Mouse (Mus musculus): Measurements from ENCODE around the gene Poldip2. TPM values are rescaled to one million over a fixed set of nuclear protein-coding genes. Genes with fewer than 3 reads are reported as not detected.
"Not testable (repeated sequence)": the region's sequence is repeated elsewhere in the genome, so short reads cannot be mapped to it uniquely, and the experiment has no call there.

Poldip2 gene
- polyA plus RNA-seq, 1 experiment from 2014 or later, result 168 TPM

- not testable (repeated sequence) for H3K4me3 ChIP-seq (replicated peaks; ENCODE audit: low read length); H3K27ac ChIP-seq; DNase-seq (ENCODE audit: low spot score); ATAC-seq (ENCODE audit: low FRiP score); H3K4me2 ChIP-seq (replicated peaks); H3K9me3 ChIP-seq (ENCODE audit: control insufficient read depth, low read length); H3K9ac ChIP-seq; H3K27me3 ChIP-seq (ENCODE audit: control insufficient read depth, insufficient read depth, low read length)
- 98% methylated on average over 10 of the region's 10 CpGs for WGBS
- Histone ChIP-seq H3K4me1 (replicated peaks; ENCODE audit: control insufficient read depth, insufficient read depth, low read length) (peaks cover 13% of the 10 kb centered on the region), H3K36me3 (replicated peaks; ENCODE audit: control insufficient read depth, insufficient read depth) (peaks cover 39% of the 10 kb centered on the region)
These were observed 19.5 kb downstream of the Poldip2 start for GRCm38 (mm10) chr11:78531515-78531914.

DNA sequence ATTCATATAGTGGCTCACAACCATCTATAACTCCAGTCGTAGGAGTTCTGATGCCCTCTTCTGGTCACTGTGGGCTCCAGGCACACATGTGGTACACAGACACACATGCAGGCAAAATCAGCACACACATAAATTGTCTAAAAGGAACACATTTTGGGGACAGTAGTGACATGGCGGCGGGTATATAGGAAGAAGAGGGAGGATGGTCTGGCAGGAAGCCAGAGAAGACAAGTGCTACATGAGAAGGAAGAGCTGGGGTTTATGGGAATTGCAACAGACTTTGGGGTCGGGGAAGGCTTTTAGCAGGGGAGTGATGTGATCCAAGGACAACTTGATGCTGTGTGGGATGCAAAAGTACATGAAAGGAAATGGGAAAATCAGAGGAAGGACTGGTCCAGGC is 22.5 kb downstream of the Poldip2 start:
- Histone ChIP-seq H3K27ac (no peak overlapping the region), H3K36me3 (replicated peaks; ENCODE audit: control insufficient read depth, insufficient read depth) (peaks cover 19% of the 10 kb centered on the region), H3K27me3 (ENCODE audit: control insufficient read depth, insufficient read depth, low read length) (no peaks in the 10 kb centered on the region), H3K9me3 (ENCODE audit: control insufficient read depth, low read length) (no peaks in the 10 kb centered on the region), H3K4me1 (replicated peaks; ENCODE audit: control insufficient read depth, insufficient read depth, low read length) (peaks cover 26% of the 10 kb centered on the region), H3K4me3 (replicated peaks; ENCODE audit: low read length) (peak overlapping the region; percentile 75), H3K9ac (no peak overlapping the region), H3K4me2 (replicated peaks) (peak overlapping the region; percentile 86)
- DNase-seq (ENCODE audit: low spot score), result no peak
- ATAC-seq (ENCODE audit: low FRiP score), result no peak
- 95% methylated on average over 4 of the region's 4 CpGs for WGBS

DNA sequence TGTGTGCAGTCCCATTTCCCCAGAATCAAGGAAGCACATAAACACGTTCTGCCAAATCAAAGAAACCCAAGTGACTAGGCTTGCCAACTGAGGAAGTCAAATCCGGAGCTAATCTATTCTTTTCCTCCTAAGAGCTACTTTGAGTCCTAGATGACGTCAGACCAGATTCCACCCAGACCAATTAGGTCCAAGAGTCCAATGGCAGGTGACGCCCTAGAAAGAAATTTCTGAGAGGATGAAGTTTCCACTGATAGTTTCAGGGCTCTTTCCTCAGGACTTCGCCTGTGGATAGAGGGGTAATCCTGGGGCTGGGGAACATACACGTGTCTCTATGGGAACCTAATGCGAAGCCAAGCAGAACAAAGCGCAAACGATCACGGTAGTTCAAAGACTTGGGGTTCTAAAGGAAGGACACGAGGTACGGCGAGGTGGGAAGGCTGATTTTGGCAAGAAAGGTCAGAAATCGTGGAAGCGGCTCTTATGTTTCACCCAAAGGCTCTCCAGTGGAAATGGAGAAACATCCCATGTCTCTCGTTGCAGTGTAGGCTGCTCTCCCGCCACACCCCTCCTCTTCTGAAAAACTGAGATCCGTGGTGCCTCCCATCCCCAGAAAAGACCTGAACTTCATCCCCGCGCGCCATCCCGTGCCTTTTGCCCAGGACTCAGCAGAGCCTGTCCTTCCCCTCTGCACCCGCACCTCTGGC is 23.5 kb downstream of the Poldip2 start:
- H3K4me1 ChIP-seq (replicated peaks; ENCODE audit: control insufficient read depth, insufficient read depth, low read length), result peaks cover 26% of the 10 kb centered on the region
- no peaks in the 10 kb centered on the region for H3K9me3 ChIP-seq (ENCODE audit: control insufficient read depth, low read length)
- ATAC-seq (ENCODE audit: low FRiP score) (peak; percentile 5; the same call in 1 of the 2 replicates), DNase-seq (ENCODE audit: low spot score) (peak; percentile 65)
- H3K27me3 ChIP-seq (ENCODE audit: control insufficient read depth, insufficient read depth, low read length), result no peaks in the 10 kb centered on the region
- peak overlapping the region; percentile 77 for H3K27ac ChIP-seq
- WGBS, result 1% methylated on average over 23 of the region's 23 CpGs
- H3K4me2 ChIP-seq (replicated peaks), result peak overlapping the region; percentile 86
- peak overlapping the region; percentile 75 for H3K4me3 ChIP-seq (replicated peaks; ENCODE audit: low read length)
- peak overlapping the region; percentile 59 for H3K9ac ChIP-seq
- H3K36me3 ChIP-seq (replicated peaks; ENCODE audit: control insufficient read depth, insufficient read depth), result peaks cover 20% of the 10 kb centered on the region

GRCm38 (mm10) chr11:78536080-78536689 is 24.2 kb downstream of the Poldip2 start, which contains the start of the genes Tnfaip1 and Ift20:
Gene Tnfaip1 (minus strand): TSS chr11:78536332.
Gene Ift20 (plus strand): TSS chr11:78536361.
- no peaks in the 10 kb centered on the region for H3K27me3 ChIP-seq (ENCODE audit: control insufficient read depth, insufficient read depth, low read length)
- peaks cover 26% of the 10 kb centered on the region for H3K4me1 ChIP-seq (replicated peaks; ENCODE audit: control insufficient read depth, insufficient read depth, low read length)
- peak within 1 kb of the TSS; percentile 88 for H3K9ac ChIP-seq
- H3K4me3 ChIP-seq (replicated peaks; ENCODE audit: low read length), result peak within 1 kb of the TSS; percentile 75
- peak within 1 kb of the TSS; percentile 86 for H3K27ac ChIP-seq
- no peaks in the 10 kb centered on the region for H3K9me3 ChIP-seq (ENCODE audit: control insufficient read depth, low read length)
- H3K4me2 ChIP-seq (replicated peaks), result peak within 1 kb of the TSS; percentile 87
- WGBS, result under 1% methylated on average over 52 of the region's 52 CpGs
- DNase-seq (ENCODE audit: low spot score) (peak; percentile 98), ATAC-seq (ENCODE audit: low FRiP score) (peak; percentile 98)
- peaks cover 27% of the 10 kb centered on the region for H3K36me3 ChIP-seq (replicated peaks; ENCODE audit: control insufficient read depth, insufficient read depth)

- peak overlapping the region; percentile 75 for H3K4me3 ChIP-seq (replicated peaks; ENCODE audit: low read length)
- H3K27me3 ChIP-seq (ENCODE audit: control insufficient read depth, insufficient read depth, low read length), result no peaks in the 10 kb centered on the region
- peaks cover 31% of the 10 kb centered on the region for H3K36me3 ChIP-seq (replicated peaks; ENCODE audit: control insufficient read depth, insufficient read depth)
- ATAC-seq (ENCODE audit: low FRiP score) (0 out of 2 replicates have a peak, but pooled peaks have one; percentile 1), DNase-seq (ENCODE audit: low spot score) (no peak)
- H3K9ac ChIP-seq, result peak overlapping the region; percentile 88
- no peaks in the 10 kb centered on the region for H3K9me3 ChIP-seq (ENCODE audit: control insufficient read depth, low read length)
- H3K4me1 ChIP-seq (replicated peaks; ENCODE audit: control insufficient read depth, insufficient read depth, low read length), result peaks cover 26% of the 10 kb centered on the region
- H3K27ac ChIP-seq, result peak overlapping the region; percentile 86
- 3% methylated on average over 14 of the region's 14 CpGs for WGBS
- H3K4me2 ChIP-seq (replicated peaks), result peak overlapping the region; percentile 87
These were observed 24.7 kb downstream of the Poldip2 start for GRCm38 (mm10) chr11:78536690-78537084.

- Histone ChIP-seq H3K4me2 (replicated peaks) (no peak overlapping the region), H3K4me1 (replicated peaks; ENCODE audit: control insufficient read depth, insufficient read depth, low read length) (peaks cover 13% of the 10 kb centered on the region), H3K4me3 (replicated peaks; ENCODE audit: low read length) (no peak overlapping the region), H3K27me3 (ENCODE audit: control insufficient read depth, insufficient read depth, low read length) (no peaks in the 10 kb centered on the region), H3K36me3 (replicated peaks; ENCODE audit: control insufficient read depth, insufficient read depth) (peaks cover 55% of the 10 kb centered on the region), H3K9me3 (ENCODE audit: control insufficient read depth, low read length) (no peaks in the 10 kb centered on the region), H3K27ac (no peak overlapping the region), H3K9ac (no peak overlapping the region)
- ATAC-seq (ENCODE audit: low FRiP score) (no peak), DNase-seq (ENCODE audit: low spot score) (no peak)
- 90% methylated on average over 3 of the region's 3 CpGs for WGBS
These were observed 28.4 kb downstream of the Poldip2 start for GRCm38 (mm10) chr11:78540358-78540757.

DNA sequence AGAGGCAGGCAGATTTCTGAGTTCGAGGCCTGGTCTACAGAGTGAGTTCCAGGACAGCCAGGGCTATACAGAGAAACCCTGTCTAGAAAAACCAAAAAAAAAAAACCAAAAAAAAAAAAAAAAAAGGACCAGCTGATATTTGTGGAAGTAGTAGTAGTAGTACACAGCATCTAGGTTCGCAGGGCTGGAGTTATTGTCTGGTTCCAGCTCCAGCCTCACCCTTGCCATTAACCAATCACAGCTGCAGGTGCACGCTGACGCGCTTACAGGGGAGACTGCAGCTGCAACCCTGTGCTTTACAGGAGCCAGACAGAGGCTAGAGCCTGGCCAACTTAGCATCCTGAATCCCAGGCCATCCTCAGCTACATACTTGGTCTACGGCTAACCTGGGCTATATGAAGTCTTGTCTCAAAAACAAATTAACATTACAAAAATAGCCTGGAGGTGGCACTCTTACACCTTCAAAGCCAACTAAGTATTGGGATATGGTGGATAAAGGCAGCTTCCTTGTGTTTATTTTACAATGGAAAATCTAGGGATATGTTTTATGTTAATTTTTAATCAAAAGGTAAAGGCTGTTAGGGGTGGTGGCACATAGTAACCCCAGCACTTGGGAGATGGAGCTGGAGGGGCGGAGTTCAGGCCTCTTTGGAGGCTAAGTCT is 32.6 kb downstream of the Poldip2 start:
- ATAC-seq (ENCODE audit: low FRiP score), result no peak
- 96% methylated on average over 7 of the region's 7 CpGs for WGBS
- Histone ChIP-seq H3K27ac (no peak overlapping the region), H3K9me3 (ENCODE audit: control insufficient read depth, low read length) (no peaks in the 10 kb centered on the region), H3K9ac (no peak overlapping the region), H3K4me1 (replicated peaks; ENCODE audit: control insufficient read depth, insufficient read depth, low read length) (peaks cover 6% of the 10 kb centered on the region; the same call in 1 of the 2 replicates), H3K27me3 (ENCODE audit: control insufficient read depth, insufficient read depth, low read length) (no peaks in the 10 kb centered on the region), H3K36me3 (replicated peaks; ENCODE audit: control insufficient read depth, insufficient read depth) (peaks cover 44% of the 10 kb centered on the region), H3K4me3 (replicated peaks; ENCODE audit: low read length) (no peak overlapping the region), H3K4me2 (replicated peaks) (no peak overlapping the region)
- no peak for DNase-seq (ENCODE audit: low spot score)

- Histone ChIP-seq H3K4me2 (replicated peaks) (no peak overlapping the region), H3K9ac (no peak overlapping the region), H3K4me3 (replicated peaks; ENCODE audit: low read length) (no peak overlapping the region), H3K36me3 (replicated peaks; ENCODE audit: control insufficient read depth, insufficient read depth) (peaks cover 38% of the 10 kb centered on the region), H3K27ac (no peak overlapping the region), H3K27me3 (ENCODE audit: control insufficient read depth, insufficient read depth, low read length) (no peaks in the 10 kb centered on the region), H3K4me1 (replicated peaks; ENCODE audit: control insufficient read depth, insufficient read depth, low read length) (peaks cover 11% of the 10 kb centered on the region; the same call in 1 of the 2 replicates), H3K9me3 (ENCODE audit: control insufficient read depth, low read length) (no peaks in the 10 kb centered on the region)
- 83% methylated on average over 8 of the region's 8 CpGs for WGBS
- ATAC-seq (ENCODE audit: low FRiP score), result no peak
- no peak for DNase-seq (ENCODE audit: low spot score)
These were observed 33.2 kb downstream of the Poldip2 start for GRCm38 (mm10) chr11:78545181-78545580.
